Mouse (Mus musculus): ENCODE results near the gene Dst. TPM values are rescaled to one million over a fixed set of nuclear protein-coding genes. Genes with fewer than 3 reads are reported as not detected.
A peak's percentile ranks its signal among the peaks of the same experiment; 100 is the strongest.

Gene Dst
- total RNA-seq (2021) = 100 to 1,000 TPM; 135 to 163 TPM
- long read RNA-seq, experiment 1, partial matches to known transcripts = 3 of 8 reads
- long read RNA-seq, experiment 1, other reads (novel, unspliced or antisense) = 5 of 8 reads
- long read RNA-seq, experiment 2, partial matches to known transcripts = 0 of 3 reads
- long read RNA-seq, experiment 2, other reads (novel, unspliced or antisense) = 3 of 3 reads

DNA sequence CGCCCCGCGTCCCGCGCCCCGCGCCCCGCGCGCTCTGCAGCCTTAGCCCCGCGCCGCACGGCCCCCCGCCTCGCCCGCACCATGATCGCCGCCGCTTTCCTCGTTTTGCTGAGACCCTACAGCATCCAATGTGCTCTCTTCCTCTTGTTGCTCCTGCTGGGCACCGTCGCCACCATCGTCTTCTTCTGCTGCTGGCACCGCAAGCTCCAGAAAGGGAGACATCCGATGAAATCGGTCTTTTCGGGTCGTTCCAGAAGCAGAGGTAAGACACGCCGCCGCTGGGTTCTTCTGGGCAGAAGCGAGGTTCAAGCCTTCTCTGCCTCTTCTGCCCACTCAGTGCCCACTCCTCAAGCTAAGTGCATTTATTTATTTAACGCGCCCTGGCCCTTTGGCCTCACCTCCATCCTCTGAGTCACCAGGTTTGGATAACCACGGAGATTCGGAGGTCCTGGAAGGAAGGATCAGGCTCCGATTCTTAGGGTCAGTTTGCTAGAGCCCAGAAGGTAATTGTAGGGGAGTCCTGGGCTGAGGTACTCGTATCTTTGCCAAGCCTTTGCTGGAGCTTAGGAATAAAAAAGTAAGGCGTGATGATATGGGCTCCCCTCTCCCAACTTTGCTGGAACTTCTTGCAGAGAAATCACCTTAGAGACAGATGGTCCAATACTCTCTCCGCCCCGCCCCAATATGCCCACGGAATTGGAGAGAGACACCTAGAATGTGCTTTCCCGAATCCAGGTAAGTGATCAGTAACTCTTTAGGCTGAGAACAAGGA is at the start of gene Dst:
Gene Dst, plus strand, starts transcription at position 35 of the 772 bp plus-strand sequence.
- DNase-seq = no peak

DNA sequence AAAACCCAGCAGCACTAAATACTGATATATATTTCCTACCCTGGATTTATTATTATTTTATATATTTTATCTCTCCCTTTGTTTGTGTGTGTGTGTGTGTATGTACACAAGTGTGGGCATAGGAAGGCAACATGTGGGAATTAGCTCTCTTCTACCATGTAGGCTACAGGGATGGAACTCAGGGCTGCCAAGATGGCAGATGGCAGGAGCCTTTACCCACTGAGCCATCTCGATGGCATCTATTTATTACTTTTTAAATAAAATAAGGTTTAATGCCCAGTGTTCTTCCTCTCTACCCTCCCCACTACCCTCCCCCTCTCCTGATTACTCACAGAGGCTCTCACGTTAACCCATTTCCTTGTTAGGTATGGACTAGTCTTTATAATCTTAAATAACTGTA is 39.0 kb upstream of the Dst start:
- DNase-seq = no peak

DNA sequence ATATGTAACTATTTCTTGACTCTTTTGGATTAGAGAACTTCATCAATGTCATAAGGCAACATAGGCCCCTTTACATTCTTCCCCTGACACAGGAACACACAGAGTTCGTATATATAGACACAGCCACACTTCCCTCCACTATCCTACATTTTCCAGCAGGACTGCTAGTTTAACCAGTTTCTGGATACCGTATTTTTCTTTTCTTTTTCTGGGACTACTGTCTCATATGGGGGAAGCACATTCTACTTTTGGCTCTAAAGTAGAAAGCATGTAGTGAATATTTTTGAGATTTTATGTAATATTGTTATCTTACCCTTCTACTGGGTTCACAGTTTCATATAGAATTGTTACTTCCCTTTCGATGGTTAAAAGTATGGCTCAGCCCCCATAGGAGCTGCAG is 38.6 kb upstream of the Dst start:
- no peak for DNase-seq

DNA sequence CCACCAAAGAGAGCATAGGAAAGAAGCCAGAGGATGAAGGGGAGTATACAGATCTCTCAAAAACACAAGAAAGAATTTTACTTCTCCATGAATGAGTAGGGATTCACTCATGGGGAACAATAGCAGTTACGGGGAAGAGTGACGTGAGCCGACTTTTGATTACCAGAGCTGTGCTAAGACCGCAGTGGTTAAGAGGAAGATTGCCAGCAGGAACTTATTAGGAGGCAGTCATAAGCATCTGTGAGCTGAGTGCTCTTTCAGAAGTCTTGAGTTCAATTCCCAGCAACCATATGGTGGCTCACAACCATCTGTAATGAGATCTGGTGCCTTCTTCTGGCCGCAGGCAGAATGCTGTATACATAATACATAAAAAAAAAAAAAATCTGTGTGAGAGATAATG is 34.5 kb upstream of the Dst start:
- DNase-seq = no peak

DNA sequence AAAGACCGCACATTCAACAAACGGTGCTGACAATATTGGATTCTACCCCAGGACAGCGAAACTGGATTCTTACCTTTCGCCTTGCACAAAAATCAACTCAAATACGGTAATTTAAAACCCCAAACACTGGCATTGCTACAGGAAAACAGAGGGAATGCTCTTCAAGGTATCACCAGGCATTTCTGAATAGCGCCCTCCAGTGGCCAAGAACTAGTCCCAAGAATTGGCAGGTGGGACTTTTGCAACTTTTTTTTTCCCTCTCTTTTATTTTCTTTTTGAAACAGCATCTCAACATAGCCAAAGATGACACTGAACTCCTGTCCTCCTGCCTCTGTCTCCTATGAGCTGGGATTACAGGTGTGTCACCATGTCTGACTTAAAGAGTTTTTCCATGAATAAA is 32.3 kb upstream of the Dst start:
- peak; percentile 28 to 40 for DNase-seq

DNA sequence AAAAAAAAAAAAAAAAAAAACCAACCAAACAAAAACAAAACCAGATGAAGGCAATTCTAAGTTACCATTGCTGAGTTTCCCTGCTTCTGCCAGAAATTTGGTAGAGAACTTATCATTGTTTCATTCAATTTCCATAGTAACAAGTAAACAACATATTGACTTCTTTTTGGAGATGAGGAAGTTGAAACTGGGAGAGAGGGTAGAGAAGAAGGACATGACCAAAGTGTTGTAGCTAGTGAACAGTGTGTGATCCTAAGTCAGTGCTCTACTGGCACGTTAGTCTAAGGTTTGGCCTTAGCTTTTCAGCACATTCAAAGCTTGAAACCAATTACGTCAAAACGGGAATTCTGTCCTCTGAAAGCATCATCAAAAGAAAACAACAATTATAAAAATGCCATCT is 31.6 kb upstream of the Dst start:
- no peak for DNase-seq

DNA sequence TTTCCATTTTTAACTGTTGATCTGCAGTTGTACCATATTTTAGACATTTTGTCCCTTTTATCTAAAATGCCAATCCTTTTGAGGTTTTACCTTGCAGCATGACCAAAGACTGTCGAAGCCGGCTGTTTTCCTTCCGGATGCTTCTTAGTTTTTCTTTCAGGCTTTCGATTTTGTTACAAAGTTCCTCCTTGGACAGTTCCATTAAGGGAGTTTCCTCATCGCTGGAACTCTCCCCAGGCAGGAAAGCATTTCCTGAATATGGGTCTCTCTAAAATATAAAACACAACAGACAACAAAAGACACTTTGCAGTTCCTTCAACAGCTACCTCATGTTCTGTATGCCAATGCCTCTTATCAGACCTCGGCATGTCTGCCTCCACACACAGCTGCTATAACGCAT is 29.9 kb upstream of the Dst start:
- no peak for DNase-seq

DNA sequence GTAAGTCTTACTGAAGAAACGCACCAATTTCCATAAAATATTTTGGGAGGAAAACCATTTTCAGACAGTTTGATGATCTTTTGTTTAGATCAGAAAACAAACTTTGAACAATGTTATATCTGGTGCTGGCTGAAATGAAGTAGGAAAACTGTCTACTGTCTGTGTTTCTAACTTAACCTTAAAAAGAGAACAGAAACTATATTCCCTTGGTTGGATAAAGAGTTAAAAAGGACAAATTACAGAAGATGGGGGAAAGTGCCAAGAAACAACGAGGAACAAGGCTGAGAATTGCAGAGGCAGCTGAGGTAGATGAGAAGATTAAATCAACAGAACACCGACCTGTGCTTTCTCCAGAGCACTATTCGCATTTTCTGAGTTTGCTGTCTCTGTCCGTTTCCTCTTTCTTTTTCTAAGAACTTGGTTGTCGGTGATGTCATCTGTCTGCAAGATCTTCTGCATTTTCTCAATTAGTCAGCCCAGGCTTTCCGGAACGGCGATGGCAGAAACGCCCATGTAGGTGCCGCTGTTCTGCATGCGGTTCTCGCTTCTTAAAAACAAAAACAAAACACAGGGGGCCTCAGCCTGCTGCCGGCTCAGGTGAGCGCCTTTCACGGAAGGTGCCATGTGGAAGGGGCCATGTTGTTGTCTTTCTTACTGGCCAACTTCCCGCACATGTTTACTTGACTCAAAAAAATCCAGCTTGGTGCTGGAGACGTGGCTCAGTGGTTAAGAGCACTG is 24.8 kb upstream of the Dst start:
- peak; percentile 35 to 43 for DNase-seq

DNA sequence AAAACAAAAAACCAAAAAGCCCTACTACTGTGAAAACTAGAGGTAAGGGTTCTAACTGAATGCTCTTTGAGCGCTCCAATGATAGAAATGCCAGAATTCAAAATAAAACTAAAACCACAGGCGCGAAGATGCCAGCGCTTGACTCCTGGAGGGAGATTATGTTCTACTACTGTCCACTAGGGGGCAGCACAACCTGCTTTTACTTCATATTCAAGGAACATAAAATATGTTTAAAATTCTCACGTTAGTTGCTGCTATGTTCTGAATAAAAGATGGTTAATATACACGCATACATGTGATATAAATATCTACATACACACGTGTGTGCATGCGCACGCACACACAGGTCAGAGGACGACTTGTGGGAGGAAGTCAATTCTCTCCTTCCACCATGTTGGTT is 15.2 kb upstream of the Dst start:
- DNase-seq = peak; percentile 37 to 70

DNA sequence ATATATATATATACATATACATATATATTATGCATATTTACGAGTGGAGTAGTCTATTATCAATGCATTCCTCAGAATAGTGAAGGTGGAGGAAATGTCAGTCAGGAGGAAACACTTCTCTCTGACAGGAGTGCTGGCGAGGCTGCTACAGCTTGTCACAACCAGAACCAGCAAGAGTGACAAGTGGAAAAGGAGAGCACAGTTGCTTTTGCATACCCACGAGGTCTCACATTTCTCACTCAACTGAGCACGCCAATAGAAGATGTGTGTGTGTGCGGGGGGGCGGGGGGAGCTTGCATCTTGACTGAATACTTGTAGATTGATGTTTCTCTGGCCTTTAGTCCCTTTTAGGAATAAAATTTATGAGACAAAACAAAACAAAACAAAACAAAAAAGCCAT is 11.9 kb upstream of the Dst start:
- DNase-seq = no peak

DNA sequence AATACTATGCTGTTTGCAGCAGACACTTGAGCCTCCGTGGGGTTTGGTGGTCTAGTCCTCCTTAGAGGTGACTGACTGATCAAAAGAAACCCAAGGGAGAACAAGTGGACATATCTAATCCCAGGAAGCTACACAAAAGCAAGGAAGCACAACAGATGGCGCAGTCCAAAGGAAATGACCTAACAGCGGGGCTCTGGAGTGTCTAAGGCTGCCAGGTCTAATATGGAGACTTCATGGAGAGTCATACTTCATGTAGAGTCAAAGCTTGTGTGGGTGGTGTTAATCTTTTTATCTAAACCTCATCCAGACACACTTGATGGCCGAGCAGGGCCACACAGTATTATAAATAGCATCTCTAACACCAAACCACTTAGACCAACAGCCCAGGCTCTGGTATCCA is 11.4 kb upstream of the Dst start:
- no peak for DNase-seq

DNA sequence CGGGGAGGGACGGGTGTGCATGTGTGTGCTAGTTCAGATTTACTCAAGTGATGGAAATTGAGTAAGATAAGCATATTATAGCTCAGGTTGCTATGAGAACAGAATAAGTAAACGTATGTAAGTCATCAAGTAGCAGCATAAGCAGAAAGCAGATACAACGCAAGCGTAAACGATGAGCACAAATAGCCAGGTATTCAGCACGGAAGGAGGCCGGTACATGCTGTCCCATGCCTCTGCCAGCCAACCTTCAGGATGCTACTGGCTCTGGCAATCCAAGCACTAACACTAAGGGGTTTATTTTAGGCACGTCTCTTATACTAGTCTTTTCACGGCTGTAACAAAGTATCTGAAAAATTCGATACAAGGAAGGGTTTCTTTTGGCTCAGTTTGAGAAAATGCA is 10.6 kb upstream of the Dst start:
- DNase-seq = no peak

DNA sequence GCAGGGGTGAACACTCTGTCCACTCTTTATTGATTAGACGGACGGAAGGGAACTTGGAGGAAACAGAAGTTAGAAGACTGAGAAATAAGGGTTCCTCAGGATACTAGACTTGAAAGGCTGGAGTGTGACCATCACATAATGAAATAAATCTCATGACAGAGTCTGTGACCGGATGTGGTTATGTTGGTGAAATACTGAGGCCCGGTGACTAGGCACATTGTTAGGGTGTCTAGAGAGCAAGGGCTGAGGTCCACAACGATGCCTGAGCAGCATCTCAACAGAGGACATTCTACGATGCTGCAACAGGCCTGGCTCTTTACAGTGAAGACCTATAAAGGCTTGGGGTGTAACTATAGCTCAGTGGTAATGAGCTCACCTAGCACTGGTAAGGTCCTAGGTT is 9.7 kb upstream of the Dst start:
- DNase-seq = no peak

DNA sequence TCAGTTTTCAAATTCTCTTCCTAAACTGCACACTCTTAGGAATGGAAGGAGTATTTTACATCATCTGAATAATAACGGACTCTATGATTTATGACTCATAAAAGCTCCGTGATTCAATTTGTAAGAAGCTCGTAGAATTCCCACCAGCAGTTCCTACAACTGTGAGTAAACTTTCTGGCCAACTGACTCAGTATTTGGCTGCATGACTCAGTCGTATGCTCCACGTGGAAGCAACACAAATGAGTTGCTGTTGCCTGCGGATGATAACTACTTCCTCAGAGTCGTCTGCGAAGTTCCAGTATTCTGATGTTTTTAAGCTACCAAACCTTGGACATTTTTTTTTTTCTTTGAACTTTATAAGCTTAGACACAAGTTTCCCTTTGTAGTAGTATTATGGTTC is 7.8 kb upstream of the Dst start:
- DNase-seq = peak; percentile 51 to 54

DNA sequence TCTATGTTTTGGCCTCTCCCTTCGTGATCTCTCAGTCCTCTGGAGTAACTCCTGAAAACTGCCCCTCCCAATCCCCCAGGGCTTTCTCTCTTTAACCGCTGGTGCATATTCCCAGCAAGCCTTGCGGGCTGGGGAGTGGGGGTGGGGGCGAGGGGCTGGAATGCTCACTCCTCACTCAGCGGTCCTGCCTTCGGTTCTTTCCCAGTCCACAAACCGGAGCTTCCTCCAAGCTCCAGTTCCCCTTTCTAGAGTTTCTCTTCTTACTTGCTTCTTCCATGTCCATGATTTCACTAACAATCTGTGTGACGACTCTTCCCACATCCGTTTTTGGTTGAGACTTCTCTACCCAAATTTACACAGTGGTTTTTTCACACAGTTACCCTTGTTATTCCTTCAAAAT is 4.4 kb upstream of the Dst start:
- peak in 1 of 2 experiments; percentile 8 for DNase-seq

DNA sequence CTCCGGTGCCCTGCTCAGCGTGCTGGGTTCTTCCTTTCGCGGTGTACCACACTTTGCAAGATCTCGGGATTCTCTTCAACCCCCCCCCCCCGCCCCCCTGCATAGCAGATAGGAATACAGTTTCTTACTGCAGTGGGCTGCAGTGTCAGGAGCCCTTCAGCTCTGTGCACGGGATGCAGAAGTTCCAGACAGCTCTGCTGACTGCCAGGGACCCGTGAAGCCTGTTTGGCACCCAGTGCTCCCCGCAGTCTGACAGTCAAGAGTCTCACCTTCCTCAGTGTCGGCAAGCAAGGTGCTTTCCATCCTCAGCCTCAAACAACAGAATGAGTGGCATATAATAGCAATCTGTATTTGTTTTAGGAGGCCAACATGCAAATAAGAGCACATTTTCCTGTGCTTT is 1.8 kb upstream of the Dst start:
- DNase-seq = no peak

DNA sequence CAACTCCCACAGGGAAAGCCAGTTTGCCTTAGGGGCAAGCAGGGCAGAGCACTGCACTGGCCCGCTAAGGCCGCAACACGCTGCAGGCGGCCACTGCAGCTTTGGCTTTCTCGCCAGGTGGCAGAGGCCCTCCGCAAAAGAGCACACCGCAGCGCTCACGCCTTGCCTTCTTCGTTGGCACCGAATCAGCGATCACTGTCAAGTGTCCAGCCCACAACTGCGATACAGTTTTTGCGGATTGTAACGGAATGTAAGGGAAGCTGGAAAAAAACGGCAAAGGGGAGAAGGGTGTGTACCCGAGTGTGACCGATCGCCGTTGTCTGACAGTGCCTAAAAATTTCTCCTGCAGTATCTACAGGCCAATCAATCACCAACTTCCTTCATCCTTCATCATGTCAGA is 1.1 kb upstream of the Dst start:
- peak in 1 of 2 experiments; percentile 9 for DNase-seq

DNA sequence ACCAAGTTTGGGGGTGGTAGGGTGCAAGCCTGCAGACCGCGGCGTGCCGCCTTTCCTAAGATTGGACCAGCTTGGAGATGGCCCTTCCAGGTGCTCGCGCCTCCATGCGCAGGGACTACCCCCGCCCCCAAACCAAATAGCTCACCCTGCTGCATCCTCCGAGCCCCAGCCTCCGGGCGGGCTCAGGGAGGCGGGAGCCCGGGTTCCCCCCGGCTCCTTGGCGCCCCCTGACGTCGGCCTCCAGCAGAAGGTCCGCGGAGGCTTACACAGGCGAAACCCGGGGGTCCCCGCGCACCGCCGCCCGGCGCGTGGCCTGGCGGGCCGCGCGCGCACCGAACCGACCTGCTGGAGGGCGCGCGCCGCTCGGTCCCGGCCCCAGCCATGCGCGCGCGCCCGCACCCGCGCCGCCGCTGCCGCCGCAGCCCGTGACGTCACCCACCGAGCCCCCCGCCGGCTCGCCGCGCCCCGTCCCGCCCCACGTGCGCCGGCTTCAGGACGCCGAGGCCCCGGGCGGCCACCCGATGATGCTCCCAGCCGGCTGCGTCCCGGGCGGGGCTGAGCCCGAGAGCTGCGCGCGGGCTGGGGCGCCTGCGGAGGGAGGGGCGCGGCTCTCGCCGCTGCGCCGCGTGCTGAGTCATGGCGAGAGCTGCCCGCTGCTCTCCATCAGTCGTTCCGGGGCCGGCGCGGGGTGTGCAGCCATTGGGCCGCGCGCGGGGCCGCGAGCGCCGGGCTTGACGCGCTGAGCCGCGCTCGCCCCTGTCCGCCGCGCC is 419 bp upstream of the Dst start, which contains the start of gene Bend6:
Gene Bend6, minus strand, starts transcription at position 396 of the 770 bp plus-strand sequence.
- DNase-seq = peak; percentile 79 to 81

DNA sequence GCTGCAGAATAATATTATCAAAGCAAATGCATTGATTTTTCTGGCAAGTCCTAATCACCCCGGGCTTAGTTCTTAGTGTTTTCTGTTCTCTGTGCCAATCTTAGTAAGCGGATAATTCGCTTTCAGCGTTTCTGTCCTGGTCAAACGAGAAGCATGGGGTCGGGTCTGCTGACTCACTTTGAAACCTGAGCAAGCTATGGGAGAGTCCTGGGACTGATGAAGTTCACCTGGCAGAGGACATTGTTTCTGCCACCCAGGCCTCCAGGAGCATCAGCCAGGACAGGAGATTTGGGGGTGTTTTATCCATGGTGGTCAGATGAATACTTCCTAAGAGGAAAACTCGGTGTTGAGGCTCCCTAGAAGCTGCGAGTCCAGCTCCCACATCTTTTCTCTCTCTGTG is 3.6 kb downstream of the Dst start:
- no peak for DNase-seq

DNA sequence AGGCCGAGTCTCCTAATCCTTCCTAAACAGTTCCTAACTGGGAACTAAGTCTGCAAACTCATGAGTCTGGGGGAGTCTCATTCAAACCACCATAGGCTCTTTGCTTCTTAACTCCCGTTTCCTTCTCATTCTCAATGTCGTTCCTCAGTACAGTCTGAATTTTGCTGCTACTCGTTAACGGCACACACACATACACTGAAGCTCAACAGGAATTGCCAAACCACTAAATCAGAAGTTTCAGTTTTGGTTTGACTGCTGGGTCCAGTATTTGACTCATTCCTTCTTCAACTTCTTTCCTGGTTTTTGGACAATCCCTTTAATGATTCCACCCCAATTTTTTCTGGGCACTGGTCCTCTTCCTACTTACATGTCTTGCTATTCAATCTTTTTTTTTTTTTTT is 8.5 kb downstream of the Dst start:
- DNase-seq = no peak

DNA sequence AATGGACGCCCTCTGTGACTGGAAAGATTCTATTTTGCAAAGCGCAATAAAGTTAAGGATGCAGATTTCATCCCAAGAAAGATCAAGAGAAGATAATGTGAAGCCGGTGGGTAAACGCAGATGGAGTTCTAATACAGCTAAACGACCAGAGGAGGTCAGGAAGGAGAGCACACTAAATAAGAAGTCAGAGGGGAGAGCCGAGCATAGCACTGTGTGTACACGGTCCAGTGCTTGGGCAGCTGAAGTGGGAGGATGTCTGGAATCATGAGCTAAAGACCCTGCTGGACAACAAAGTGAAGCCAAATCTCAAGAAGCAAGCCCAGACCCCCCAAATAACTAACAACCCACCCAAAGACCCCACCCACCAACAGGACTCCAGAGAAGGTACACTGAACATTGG is 14.9 kb downstream of the Dst start:
- DNase-seq = no peak

DNA sequence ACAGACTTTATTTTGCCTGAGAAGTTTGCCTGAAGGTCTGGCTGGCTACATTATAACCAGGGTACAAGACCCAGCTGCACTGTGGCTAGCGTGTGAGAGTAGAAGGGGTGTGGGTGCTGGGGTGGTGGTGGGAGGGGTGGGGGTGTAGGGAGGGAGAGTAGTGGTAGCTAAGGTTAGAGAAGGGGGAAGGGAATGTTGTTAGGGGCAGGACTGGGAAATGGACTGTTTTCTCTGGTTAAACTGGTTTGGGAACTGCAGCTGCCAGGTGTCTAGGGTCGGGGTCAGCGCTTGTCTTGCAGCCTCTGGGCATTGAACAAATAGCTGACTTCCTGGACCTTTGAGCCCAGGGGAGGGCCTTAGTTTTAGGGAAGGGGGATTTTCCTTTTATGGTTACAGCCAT is 17.3 kb downstream of the Dst start:
- DNase-seq = no peak

DNA sequence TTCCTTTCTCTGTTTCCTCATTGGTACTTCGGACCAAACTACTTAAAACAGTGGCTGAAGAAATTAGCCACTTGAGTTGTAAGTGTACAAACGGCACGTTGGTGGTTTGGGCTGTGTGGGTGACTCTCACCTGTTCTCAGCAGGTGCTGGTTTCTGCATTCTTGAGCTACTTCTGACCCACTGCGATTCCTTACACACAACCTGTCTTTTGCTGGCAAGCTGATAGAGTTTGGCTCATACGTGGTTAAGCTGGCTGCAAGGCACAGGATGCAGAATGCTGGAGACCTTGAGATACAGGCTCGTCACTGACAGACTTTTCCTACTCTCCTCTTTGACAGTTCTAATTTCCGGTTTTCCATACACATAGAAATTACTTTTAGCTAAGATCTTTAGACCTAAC is 19.4 kb downstream of the Dst start:
- no peak for DNase-seq

Data from adrenal gland, postnatal 36 days (tissue).